ENCODE assay signal across 14 mouse cellular contexts in the genomic region with DNA sequence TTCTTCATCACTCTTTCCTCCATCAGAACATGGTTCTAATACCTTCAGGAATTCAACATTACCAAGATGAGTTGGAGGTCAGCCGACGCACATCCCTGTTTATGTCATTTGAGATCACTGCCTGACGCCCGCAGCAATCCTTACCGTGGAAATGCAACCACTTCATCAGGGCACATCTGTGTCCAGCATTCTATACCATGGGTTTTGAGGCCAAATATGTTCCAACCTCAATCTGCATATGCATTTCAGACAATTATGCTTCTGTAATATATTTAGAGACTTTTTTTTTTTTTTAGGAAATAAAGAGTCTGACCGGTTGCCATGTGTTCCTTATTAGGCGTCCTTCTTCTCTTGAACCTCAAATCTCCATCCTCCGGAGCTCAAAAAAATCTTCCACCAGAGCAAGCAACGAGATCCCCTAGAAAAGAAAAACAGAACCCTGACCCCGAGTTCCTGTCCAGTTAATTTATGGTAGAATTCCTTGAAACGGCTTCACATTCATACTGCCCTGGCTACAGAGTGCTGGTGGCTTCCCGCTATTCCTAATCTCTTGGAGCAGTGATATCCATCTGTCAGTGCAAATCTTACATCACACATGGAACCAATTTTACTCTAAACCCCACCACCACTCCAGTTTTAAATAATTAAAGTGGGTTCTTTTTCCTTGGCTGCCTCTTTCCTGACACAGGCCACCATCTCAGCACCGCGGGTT. TPM values are rescaled to one million over a fixed set of nuclear protein-coding genes. Genes with fewer than 3 reads are reported as not detected.
DNase-seq lines count a peak whose midpoint lies in the region; ATAC-seq lines count a peak whose summit lies in the region.
"Had no signal": no experiment of that assay in that cellular context is flagged by ENCODE, and none has a peak within 500 bp of the region (broad histone marks: within the 10 kb centered on the region; RNA-seq: fewer than 3 reads in every experiment).

No protein-coding gene starts in this region.

- H3K27me3 ChIP-seq in limb, embryonic 12.5 days: no peaks in the 10 kb centered on the region
- H3K27me3 ChIP-seq: heart, embryonic 15.5 days had no signal

- H3K4me3 ChIP-seq in limb, embryonic 12.5 days (replicated peaks): no peak overlapping the region
- H3K4me3 ChIP-seq: heart, embryonic 15.5 days; left cerebral cortex, adult 2 months had no signal

- peaks cover 17% of the 10 kb centered on the region for H3K4me1 ChIP-seq in limb, embryonic 12.5 days (replicated peaks)
- H3K4me1 ChIP-seq: heart, embryonic 15.5 days had no signal

- no peaks in the 10 kb centered on the region for H3K36me3 ChIP-seq in limb, embryonic 12.5 days
- H3K36me3 ChIP-seq: heart, embryonic 15.5 days had no signal

- 23% methylated on average over 14 of the region's 14 CpGs for WGBS in limb, embryonic 12.5 days

- no peak overlapping the region for H3K9ac ChIP-seq in limb, embryonic 12.5 days (replicated peaks)
- H3K9ac ChIP-seq: heart, embryonic 15.5 days had no signal

- ATAC-seq in limb, embryonic 12.5 days (ENCODE audit: insufficient number of reproducible peaks, insufficient read depth, low FRiP score, low TSS enrichment, low read depth): 0 out of 2 replicates have a peak, but pooled peaks have one; percentile 47
- ATAC-seq in erythroblast, adult 5-6 weeks (replicated peaks; ENCODE audit: low FRiP score, poor library complexity, severe bottlenecking): no peak
- ATAC-seq: lung, postnatal 0 days had no signal

- peak; percentile 9 for DNase-seq in kidney, adult 9 months
- DNase-seq in kidney, postnatal 4 days: no peak
- peak; percentile 77 for DNase-seq in embryo, embryonic 10.5 days (ENCODE audit: low spot score)
- peak; percentile 49 for DNase-seq in embryo, embryonic 9.5 days (ENCODE audit: extremely low spot score)
- no peak for DNase-seq in cerebellum, postnatal 4 days (ENCODE audit: low spot score in 2 of 2)
- DNase-seq: cerebellum, adult 11-12 months; thymus, adult 2 months had no signal

- peak overlapping the region; percentile 45; the same call in 1 of the 2 replicates for H3K27ac ChIP-seq in limb, embryonic 12.5 days
- H3K27ac ChIP-seq: heart, embryonic 15.5 days; left cerebral cortex, adult 2 months had no signal

- peak overlapping the region; percentile 1; the same call in 1 of the 2 replicates for H3K4me2 ChIP-seq in limb, embryonic 12.5 days
- H3K4me2 ChIP-seq: heart, embryonic 15.5 days; liver, embryonic 11.5 days had no signal

- H3K9me3 ChIP-seq in limb, embryonic 12.5 days: no peaks in the 10 kb centered on the region
- H3K9me3 ChIP-seq: heart, embryonic 15.5 days had no signal

RNA-seq across cellular contexts. Expression of a gene that starts 47.6 kb away (rescaled TPM):
- polyA plus RNA-seq in limb, embryonic 12.5 days (2016; fragmentation: Nextera tagmentation; extraction: Ambion mirVana): 0.13 TPM in 1 of 2 replicates, not detected in the other
- not detected in 2 replicates for total RNA-seq in erythroblast, adult 5-6 weeks (2015; ENCODE audit: low replicate concordance)
- total RNA-seq in erythroblast, adult 5-6 weeks (2017; ENCODE audit: low replicate concordance): not detected in 2 replicates
- total RNA-seq: left cerebral cortex, adult 2 months; megakaryocyte-erythroid progenitor cell, adult 5-6 weeks had no signal
- polyA plus RNA-seq: heart, embryonic 15.5 days; liver, embryonic 11.5 days; lung, postnatal 0 days had no signal

Comparison
In these comparisons a context has a peak if more than half of its experiments do, and no peak if none do; other contexts are left out.
1. DNase-seq: peak in kidney, adult 9 months (single experiment), embryo, embryonic 10.5 days (single experiment) and embryo, embryonic 9.5 days (single experiment); none in kidney, postnatal 4 days (0 of 2) and cerebellum, postnatal 4 days (0 of 2).